Mouse (Mus musculus): Measurements from ENCODE around the gene Sirt4.
A peak's percentile ranks its signal among the peaks of the same experiment; 100 is the strongest.
"Not testable (repeated sequence)": the region's sequence is repeated elsewhere in the genome, so short reads cannot be mapped to it uniquely, and the experiment has no call there.

Sirt4 gene

GRCm38 (mm10) chr5:115514346-115514745, 29.8 kb upstream of the Sirt4 start:
- DNase-seq: no peak

DNA sequence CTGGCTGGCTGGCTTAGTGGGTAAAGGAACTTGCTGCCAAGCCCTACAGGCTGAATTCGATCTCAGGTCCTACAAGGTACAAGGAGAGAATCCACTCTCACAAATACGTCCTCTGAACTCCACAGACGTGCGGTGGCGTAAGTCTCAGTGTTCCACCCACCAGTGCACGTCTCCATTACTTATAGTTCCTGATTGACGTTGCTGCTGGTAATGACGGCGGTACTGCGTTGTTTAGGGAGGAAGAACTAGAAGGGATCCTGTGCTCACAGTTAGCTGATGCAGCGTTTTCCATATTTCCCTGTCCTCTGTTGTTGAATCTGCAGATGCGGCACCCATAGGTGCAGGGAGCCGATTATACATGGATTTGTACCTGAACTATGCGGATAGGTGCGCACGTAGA, 29.2 kb upstream of the Sirt4 start:
- no peak for DNase-seq

DNA sequence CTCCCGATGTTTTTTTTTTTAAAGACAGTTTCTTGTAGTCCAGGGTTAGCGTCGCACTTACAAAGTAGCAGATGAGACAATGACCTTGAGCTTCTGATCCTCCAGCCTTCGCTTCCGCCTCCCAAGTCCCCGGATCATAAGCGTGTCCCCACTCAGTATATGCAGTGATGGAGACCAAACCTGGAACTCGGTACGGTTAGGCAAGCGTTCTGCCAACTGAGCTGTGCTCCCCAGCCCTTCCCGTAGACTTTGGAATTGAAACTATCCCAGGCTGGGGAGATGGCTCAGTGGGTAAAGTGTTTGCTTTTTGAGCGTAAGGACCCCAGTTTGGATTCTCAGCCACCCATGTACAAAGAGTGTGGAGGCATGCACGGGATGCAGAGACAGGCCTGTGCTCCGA, 28.7 kb upstream of the Sirt4 start:
- no peak for DNase-seq

GRCm38 (mm10) chr5:115512375-115512774, 27.9 kb upstream of the Sirt4 start:
- DNase-seq: no peak

DNA sequence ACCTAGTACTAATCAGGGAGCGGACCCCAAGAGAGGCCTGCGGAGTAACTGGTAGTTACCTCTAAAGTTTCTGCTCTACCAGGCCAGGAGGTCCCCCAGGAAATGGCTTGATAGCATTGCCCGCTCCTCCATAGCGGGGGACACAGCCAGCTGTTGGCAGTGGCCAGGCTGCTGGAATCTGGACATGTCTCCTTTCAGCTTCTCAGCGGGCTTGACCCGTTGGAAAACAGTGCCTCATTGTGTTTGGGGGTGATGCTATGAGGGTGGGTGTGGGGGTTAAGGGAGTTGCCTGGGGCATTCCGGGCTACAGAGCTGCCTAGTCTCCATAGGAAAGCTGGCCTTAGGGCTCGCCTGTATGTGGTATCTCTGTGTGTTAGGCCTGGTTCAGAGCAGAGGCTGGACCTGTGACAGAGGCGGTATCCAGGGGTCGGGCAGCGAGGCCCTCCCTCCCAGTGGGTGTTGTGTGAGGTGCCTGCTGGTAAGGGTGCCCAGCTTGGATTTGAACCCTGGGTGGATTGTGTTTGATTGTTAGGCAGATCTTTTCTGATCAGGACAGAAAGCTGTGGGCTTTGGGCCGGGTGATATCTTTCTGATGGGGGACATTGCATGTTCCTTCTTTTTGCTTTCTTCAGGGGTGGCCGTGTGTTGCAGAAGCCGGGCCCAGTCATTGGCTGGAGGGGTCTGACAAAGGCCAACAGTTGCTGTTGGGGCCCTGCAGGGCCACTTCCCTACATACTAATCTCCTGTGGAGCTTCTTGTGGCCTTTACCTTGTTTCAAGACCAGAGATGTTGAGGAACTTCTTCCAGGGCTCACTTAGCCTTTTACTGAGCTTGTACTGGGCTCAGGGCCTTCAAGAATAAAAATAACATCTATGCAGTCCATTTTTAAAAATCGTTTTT, 25.5 kb upstream of the Sirt4 start:
- DNase-seq: no peak

DNA sequence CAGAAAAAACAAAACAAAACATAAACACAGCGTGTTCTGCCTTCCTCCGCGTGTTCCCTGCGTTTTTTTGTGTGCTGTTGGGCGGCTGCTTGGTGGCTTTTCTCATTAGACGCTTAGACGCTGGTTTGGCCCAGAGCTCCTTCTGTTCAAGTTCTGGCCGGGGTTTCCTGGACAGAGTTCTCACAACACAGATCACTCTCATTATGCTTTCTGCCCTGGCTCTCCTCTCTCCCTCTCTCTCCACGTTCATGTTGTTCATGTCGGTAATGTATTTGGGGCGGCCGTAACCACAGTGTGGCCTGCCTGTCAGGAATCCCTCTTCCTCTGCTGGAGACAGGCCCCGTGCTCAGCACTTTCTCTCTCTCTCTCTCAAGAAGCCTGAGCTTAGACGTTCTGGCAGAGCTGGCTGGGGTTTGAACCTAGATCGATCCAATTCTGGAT, 24.8 kb upstream of the Sirt4 start:
- no peak for DNase-seq

DNA sequence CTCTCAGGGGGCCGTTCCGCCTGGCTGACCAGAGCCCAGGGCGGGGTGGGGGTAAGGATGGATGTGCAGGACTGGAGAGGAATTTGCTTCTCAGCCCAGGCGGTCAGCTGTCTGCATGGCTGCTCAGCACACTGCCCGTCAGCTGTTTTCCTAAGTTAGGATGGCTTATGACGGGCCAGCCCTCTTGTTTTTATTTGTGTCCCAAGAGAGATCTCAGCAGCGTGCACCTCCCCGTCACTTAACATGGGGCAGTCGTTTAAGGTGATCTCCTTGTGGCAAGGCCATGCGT, 24.3 kb upstream of the Sirt4 start:
- no peak for DNase-seq

GRCm38 (mm10) chr5:115507981-115508858, 23.7 kb upstream of the Sirt4 start:
- DNase-seq: no peak

DNA sequence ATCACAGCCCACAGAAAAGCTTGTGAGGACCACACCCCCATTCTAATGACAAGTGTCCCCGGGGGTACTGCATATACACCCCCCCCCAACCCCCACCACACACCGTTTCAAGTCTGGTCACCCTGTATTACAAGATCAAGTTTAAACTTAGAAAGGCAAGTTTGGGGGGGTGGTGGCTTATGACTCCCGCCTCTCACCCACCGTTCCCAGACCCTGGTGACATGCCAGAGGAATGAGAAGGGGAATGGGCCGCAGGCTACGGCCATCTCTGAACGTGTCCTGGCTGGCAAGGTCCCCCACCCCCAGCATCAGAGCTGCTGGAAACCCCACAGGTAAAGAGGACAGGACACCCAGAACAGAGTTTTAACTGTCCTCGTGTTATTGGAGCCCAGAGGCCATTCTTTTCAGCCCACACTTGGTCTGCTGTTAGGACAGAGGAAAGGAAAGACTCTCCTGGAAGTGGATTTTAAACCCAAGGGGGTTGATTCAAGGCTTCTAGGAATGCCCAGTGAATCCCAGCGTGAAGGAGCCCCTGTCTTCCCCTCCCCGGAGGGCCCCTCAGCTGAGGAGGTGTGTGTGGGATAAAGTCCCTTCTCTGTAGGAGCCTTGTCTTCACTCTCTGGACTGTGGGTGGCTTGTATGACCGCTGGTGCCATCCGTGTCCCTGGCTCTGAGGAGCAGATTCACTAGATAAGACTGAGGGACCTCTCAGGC, 22.9 kb upstream of the Sirt4 start:
- no peak for DNase-seq

GRCm38 (mm10) chr5:115506454-115507201, 22.1 kb upstream of the Sirt4 start, which contains the start of gene Pxn:
TSS of gene Pxn (plus strand) at chr5:115506676.
- DNase-seq: peak; percentile 89 to 94

DNA sequence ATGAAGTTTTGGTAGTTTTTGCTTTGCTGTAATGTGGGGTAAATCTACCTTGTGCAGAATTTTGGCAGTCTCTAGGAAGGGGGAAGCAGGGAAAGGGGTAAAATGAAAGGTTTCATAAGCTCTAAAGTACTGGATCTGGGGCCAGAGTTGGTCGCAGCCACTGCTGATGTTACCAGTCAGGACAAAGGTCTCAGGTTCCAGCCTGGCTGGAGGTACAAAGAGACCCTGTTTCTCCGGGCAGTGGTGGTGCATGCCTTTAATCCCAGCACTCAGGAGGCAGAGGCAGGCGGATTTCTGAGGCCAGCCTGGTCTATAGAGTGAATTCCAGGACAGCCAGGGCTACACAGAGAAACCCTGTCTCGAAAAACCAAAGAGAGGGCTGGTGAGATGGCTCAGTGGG, 21.1 kb upstream of the Sirt4 start:
- DNase-seq: not testable (repeated sequence)

DNA sequence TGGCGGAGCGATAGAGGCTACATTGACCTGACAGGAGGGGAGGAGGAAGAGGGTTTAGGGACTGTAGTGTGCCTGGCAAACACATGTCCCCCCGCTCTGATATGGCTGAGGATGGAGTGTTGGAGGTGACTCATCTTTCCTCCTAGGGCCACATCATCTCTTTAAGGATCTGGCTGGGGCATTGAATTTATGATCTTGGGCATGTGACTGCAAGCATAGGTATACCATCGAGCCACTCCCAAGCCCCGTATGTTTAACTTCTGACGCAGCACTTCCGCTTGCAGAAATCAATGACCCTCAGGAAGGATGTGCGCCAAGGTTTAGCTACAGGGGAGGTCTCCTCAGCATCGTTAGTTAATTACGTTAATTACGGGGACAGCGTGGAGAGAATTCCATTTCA, 18.5 kb upstream of the Sirt4 start:
- no peak for DNase-seq

DNA sequence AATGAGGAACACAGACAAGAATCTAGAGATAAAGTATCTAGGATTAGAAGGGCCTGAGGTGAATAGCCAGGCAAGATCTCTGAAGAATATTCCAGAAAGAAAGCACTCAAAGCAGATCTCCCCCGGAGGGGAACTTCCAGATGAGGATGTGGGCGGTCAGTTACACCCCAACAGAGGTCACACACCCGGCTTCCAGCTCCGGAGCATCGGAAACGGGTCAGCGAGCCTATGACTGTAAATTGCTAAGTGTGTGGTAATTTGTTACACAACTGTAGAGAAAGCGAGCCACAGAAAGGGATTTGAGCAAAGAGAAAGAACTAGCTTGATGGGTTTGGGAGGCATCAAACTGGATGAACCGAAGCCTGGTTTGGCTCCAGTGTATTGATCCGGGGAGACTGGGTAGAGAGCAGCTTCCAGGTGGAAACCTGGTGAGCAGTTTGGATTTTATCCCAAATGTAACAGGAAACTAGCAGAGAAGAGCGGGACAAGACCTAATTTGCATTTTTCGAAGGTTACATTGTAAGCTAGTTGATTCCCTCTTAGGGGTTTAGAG, 15.9 kb upstream of the Sirt4 start:
- no peak for DNase-seq

DNA sequence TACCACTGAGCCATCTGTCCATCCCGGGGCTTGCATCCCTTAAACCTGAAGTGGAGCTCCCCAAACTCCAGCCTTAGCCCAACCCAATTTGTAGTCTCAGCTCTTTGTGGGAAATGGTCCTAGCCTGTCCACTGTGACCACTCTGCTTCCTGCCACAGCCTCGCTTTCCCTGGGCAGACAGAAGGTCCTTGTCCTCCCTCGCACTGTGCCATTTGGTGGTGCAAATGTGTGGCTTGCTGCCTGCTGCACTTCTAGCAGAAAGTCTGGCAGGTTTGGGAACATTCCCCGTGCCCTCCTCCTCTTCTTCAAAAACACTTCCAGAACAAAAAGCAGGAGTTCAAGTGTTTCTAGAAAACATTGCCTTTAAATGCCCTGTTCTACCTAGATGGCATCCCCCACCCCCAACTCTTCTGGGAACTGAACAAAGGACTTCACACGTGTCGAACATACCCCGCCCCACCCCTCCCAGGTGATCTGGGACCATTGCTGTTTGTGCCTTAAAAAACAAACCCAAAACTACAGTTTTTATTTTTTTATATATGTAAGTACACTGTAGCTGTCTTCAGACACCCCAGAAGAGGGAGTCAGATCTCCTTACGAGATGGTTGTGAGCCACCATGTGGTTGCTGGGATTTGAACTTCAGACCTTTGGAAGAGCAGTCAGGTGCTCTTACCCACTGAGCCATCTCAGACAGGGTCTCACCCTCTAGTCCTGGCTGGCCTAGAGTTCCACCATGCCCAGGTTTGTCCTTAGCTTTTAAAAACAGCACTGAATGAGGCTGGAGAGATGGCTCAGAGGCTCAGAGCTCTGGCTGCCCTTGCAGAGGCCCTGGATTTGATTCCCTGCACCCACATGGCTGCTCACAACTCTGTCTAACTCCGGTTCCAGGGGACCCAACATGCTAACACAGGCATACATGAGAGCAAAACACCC, 14.0 kb upstream of the Sirt4 start:
- DNase-seq: no peak

- DNase-seq: no peak
Observed at GRCm38 (mm10) chr5:115497033-115497432, 12.5 kb upstream of the Sirt4 start.

DNA sequence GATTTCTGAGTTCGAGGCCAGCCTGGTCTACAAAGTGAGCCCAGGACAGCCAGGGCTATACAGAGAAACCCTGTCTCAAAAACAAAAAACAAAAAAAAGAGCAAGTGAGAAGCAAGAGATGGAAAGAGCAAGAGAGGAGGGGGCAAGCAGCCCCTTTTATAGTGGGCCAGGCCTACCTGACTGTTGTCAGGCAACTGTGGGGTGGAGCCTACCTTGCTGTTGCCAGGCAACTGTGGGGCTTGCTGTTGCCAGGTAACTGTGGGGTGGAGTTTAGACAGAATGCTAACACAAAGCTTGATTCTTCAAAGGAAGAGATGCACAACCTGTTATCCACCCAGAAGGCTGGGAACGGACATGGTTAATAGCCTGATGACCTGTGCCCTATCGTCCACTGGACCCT, 11.1 kb upstream of the Sirt4 start:
- DNase-seq: not testable (repeated sequence)

DNA sequence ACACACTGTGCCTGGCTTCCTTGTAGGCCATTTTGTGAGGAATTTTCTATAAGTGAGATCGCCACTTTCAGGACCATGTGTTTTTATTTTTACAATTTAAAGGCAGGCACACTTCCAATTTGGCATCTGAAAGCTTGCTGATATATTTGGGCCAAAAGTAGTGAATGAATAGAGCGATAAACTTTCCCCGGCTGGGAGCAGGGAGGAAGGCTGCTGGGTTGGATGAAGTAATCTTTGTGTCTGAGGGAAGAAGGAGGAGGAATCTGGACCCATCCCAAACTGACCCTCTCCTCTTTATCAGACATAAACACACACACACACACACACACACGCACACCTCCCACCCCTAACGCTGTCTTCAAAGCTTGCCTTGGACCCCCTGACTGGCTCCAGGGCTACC, 8.9 kb upstream of the Sirt4 start:
- DNase-seq: no peak

DNA sequence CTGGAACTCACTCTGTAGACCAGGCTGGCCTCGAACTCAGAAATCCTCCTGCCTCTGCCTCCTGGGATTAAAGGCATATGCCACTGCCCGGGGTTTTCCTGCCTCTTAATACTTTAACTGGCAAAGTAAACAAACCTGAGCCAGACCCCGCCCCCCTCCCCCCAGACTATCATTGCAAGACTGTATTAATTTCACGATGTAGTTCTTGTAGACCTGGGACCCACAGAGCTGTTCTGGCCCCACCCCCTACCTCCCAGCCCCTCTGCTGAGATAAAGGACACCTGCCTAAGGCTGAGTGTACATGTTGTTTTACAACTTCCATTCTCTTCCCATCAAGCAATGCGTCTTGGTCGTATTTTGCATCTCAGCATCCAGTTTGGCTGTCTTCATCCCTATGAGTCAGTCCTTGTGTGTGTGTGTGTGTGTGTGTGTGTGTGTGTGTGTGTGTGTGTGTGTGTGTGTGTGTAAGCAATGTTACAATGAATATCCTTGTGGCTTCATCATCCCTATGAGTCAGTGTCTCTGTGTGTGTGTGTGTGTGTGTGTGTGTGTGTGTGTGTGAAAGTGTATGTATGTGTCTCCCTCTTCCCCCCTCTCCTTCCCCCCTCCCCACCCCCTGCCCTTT, 8.3 kb upstream of the Sirt4 start:
- no peak for DNase-seq

GRCm38 (mm10) chr5:115491771-115492322, 7.3 kb upstream of the Sirt4 start:
- DNase-seq: peak in 1 of 2 experiments; percentile 47

- no peak for DNase-seq
Observed at GRCm38 (mm10) chr5:115491076-115491475, 6.6 kb upstream of the Sirt4 start.

Measured in spleen, adult 18-20 months (tissue).